Mouse (Mus musculus) effector memory CD4-positive, alpha-beta T cell, adult 5 months (primary cell): ENCODE data around the gene Prkd2. TPM values are rescaled to one million over a fixed set of nuclear protein-coding genes. Genes with fewer than 3 reads are reported as not detected.

ENCODE experiments used
- polyA plus RNA-seq: library from polyadenylated mRNA; unstranded; fragments of 100-300 nt; shearing (Covaris generic); gene quantifications from one replicate; pipeline ENCODE4 v1.2.1, GENCODE M21; 2017

The Prkd2 gene
- 119 TPM for polyA plus RNA-seq

DNA sequence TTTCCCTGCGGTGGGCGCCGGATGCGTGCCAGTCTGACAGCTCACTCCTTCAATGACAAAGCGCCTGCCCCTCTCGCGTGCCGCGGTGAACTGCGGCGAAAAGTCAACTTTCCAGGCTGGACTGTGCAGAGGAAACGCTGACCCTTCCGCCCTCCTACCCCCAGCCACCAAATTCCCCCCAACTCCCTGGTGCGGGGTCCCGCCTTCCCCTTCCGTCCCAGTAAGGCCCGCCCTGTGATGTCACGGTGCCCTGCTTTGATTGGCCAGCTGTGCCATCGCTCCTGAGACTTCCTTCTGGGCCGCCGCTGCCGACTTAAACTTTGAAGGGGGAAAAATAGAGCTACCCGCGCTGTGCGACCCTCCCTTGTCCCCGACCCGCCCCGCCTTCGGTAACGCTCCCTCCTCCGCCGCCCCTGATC lies at the start of gene Prkd2:
Gene Prkd2, plus strand, starts transcription at position 258 of the 419 bp plus-strand sequence.

GRCm38 (mm10) chr7:16815351-16815941 lies 27.3 kb upstream of the Prkd2 start, which contains the start of gene Strn4:
Gene Strn4, plus strand, starts transcription at chr7:16815889.

DNA sequence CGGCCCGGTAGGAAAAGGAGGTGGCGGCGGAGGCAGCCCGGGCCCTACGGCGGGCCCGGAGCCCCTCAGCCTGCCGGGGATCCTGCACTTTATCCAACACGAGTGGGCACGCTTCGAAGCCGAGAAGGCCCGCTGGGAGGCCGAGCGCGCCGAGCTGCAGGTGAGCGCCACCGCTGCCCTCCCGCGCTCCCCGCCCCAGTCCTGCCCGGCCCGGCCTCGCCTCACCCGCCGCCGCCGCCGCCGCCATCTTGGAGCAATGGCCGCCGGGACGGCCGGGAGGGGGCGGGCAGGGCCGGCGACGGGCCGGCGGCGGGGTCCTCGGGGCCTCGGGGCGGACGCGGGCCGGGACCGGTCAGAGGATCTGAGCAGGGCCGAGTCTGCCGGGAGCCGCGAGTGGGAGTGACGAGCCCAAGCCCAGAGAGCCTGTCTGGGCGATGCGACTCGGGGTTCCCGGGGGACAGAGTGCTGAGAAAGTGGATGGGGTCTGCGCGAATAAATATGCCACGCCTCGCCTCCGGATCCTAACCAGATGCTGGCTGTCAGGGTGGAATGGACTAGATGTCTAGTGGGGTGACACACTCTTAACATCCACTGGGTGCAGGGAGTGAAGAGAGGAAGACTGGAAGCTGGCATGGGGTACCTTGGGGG lies 26.1 kb upstream of the Prkd2 start, which contains the start of gene Fkrp:
Gene Fkrp, minus strand, starts transcription at position 258 of the 648 bp plus-strand sequence.

DNA sequence AGATGAGACGGTGACA lies 32.4 kb downstream of the Prkd2 start, which contains the start of gene Dact3:
Gene Dact3, plus strand, starts transcription at position 8 of the 16 bp plus-strand sequence.

DNA sequence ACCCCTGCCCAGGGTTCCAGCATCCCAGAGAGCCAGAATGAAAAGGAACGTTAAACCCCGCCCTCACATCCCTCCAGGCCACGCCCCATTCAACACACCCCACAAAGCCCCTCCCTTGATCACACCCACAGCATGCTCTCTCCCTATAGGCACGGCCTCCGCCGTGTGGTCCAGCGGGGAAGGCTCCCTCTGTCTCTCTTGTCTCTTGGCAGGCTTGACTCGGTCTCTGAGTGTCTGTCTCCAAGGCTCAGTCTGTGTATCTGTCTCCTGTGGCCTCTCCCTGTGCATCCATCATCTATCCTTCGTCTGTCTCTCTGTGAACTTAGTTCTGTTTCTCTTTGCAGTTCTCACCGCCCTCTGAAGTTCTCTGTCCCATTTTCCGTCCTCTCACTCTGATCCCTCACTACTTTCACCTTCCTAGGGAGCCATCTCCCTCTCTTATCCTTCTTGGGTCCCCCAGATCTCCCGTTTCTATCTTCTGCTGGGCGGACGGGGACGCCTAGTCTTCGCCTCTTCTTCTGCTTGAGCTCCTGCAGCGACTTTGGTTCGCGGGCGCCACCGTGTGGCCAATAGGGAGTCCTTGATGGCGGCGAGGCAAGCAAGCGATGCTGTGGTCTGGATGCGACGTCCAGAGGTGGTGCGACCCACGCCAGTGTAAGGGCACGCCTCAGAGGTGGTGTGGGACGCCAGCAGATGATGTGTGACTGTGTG lies 49.1 kb downstream of the Prkd2 start, which contains the start of gene Gng8:
Gene Gng8, plus strand, starts transcription at position 146 of the 711 bp plus-strand sequence.

DNA sequence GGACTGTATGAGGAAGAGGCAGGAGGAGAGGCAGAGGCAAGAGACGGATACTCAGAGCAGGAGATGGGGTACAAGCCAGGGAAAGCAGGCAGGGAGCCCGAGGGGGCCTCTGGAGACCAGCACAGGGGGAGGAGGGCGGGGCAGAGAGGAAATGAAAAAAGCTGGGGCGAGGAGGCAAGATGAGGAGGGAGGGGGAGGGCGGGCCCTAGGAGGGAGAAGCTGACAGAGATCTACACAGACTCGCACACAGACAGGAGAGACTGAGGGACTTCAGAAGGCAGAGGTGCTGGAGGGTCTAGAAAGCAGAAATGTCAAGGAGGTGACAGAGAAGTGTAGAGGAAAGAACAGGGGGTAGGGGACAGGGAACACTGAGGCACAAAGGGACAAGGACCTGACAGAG lies 63.6 kb downstream of the Prkd2 start, which contains the start of gene Ptgir:
Gene Ptgir, plus strand, starts transcription at position 210 of the 400 bp plus-strand sequence.

Other genes with a start within 250 kb of the Prkd2 start
- gene Arhgap35, start 227.9 kb upstream of the Prkd2 start, polyA plus RNA-seq, result 6.0 TPM
- not detected for gene Ceacam15, start 167.2 kb upstream of the Prkd2 start, polyA plus RNA-seq
- not detected for gene Ceacam9, start 121.0 kb upstream of the Prkd2 start, polyA plus RNA-seq
- gene Ap2s1, start 104.5 kb upstream of the Prkd2 start, polyA plus RNA-seq, result 83.6 TPM
- 289 TPM for gene Slc1a5, start 61.6 kb upstream of the Prkd2 start, polyA plus RNA-seq
- 61.7 TPM for gene Strn4, start 27.0 kb upstream of the Prkd2 start, polyA plus RNA-seq
- 19.9 TPM for gene Fkrp, start 26.2 kb upstream of the Prkd2 start, polyA plus RNA-seq
- 0.25 TPM for gene Dact3, start 32.4 kb downstream of the Prkd2 start, polyA plus RNA-seq
- gene Gng8, start 48.9 kb downstream of the Prkd2 start, polyA plus RNA-seq, result not detected
- 0.34 TPM for gene Ptgir, start 63.6 kb downstream of the Prkd2 start, polyA plus RNA-seq
- gene Calm3, start 81.2 kb downstream of the Prkd2 start, polyA plus RNA-seq, result 87.7 TPM
- gene Pnmal2, start 101.8 kb downstream of the Prkd2 start, polyA plus RNA-seq, result not detected
- not detected for gene Pnmal1, start 116.8 kb downstream of the Prkd2 start, polyA plus RNA-seq
- gene Gm42372, start 140.2 kb downstream of the Prkd2 start, polyA plus RNA-seq, result 1.2 TPM
- 0.10 TPM for gene Ccdc8, start 149.8 kb downstream of the Prkd2 start, polyA plus RNA-seq
- gene Ppp5c, start 185.0 kb downstream of the Prkd2 start, polyA plus RNA-seq, result 77.8 TPM
- gene Hif3a, start 219.5 kb downstream of the Prkd2 start, polyA plus RNA-seq, result 0.46 TPM
- 0.50 TPM for gene Psg16, start 231.1 kb downstream of the Prkd2 start, polyA plus RNA-seq